Mouse (Mus musculus) cerebral cortex, adult 2 months (tissue): ENCODE results near the gene Krt16.

Experiments used
- WGBS: fragments of 180-500 bp; shearing (Covaris S2); methylation state at CpG from one replicate; pipeline ENCODE4 v1.1.7; 2018; 5-methylcytosine and 5-hydroxymethylcytosine counted together

Gene Krt16

DNA sequence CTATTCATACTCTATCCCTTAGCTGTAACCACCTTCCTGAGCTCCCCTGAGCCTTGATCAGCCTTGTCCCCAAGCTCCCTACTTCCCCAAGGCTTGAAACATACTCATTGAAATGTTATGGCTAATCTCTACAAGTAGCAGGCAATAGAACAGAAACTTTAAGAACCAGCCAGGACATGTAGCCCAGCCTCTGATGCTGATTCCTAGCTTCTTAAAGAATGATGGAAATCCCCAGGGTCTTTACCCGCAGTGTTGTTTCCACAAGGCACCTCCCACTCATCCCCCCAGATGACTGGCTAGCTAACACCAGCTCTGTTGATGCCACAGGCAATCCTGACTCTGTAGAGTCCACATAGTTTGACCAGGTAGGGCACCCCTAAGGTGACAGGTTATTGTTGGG lies 9.3 kb upstream of the Krt16 start:
- 83% methylated on average over 1 of the region's 1 CpGs for WGBS

DNA sequence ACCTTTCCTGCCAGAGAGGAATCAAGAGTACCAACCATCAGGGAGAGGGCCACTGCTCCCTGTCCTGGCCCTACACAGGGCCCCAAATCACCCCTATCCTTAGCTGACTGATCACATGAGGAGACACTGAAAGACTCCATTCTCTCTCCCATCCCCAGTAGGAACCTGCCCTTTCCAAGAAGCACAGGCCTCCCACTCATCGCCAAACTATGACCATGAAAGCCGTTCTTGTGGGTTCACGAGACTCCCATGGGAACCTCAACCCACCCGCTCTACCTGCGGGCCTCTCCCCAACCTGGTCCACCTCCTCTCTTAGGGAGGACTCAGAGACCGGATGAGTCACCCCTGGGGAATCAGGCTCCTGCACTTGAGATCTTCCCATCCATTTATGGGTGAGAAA lies 6.8 kb upstream of the Krt16 start:
- 91% methylated on average over 6 of the region's 6 CpGs for WGBS

GRCm38 (mm10) chr11:100254360-100255090 lies 5.8 kb upstream of the Krt16 start:
- 55% methylated on average over 5 of the region's 5 CpGs for WGBS

DNA sequence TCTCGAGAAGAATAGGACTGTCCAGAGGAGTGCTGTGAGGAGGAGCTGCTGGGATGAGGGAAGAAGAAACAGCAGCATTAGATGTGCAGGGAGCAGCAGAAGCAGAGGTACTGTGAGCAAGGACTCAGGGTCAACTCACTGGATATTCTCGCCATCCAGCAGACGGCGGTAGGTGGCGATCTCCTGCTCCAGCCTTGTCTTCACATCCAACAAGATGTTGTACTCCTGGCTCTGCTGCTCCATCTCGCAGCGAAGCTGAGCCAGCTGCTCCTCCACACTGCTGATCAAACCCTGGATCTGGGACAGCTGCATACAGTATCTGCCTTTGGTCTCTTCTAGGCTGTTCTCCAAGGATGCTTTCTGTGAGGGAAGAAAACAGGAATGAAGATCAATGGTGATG lies 2.2 kb downstream of the Krt16 start:
- WGBS: 60% methylated on average over 7 of the region's 7 CpGs

- WGBS: 90% methylated on average over 4 of the region's 4 CpGs
Observed at GRCm38 (mm10) chr11:100240272-100240671, 8.4 kb downstream of the Krt16 start.

DNA sequence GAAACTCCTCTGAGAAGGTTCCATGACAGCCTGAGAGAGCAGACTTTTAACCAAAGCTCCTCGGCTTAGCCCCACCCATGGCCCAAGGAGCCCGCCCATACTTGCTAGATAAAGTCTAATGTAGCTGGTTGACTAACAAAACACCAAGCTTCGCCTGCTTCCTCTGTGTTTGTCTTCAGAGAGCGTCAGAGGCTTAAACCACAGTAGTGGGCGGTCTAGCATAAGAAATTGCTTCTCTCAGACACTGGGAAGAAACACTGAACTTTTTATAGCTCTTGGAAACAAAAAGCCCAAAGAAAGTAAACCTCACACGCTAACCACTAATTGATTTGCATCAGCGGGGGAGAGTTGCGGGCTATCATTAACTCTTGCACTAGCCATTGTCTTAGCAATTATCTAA lies 27.0 kb downstream of the Krt16 start:
- WGBS: 33% methylated on average over 8 of the region's 8 CpGs

- 81% methylated on average over 4 of the region's 4 CpGs for WGBS
Observed at GRCm38 (mm10) chr11:100219304-100219703, 29.4 kb downstream of the Krt16 start.

- 77% methylated on average over 6 of the region's 6 CpGs for WGBS
Observed at GRCm38 (mm10) chr11:100208542-100208941, 40.2 kb downstream of the Krt16 start.

DNA sequence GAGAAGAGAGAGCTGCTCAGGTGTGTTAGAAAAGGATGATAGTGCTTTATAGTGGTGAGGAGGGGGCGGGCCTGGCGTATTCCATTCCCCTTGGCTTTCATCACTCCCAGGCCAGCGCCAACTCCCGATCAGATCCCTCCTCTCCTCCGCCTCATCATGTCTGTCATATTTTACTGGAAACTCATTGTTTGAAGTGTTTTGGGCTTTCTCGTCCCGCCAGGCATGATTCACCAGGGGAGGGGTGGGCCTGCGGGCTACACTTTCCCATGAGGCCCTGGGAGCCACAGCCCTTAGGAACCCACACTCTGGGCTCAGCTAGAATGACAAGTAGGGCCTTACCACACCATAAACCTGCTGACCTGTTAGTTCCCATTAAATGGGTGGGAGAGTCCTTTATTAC lies 41.2 kb downstream of the Krt16 start, which contains the start of gene Krt14:
TSS of gene Krt14 (minus strand) at position 51 of the 400 bp plus-strand sequence.
- 81% methylated on average over 8 of the region's 8 CpGs for whole genome bisulfite sequencing

- 56% methylated on average over 6 of the region's 6 CpGs for WGBS
Observed at GRCm38 (mm10) chr11:100203448-100203847, 45.3 kb downstream of the Krt16 start.

DNA sequence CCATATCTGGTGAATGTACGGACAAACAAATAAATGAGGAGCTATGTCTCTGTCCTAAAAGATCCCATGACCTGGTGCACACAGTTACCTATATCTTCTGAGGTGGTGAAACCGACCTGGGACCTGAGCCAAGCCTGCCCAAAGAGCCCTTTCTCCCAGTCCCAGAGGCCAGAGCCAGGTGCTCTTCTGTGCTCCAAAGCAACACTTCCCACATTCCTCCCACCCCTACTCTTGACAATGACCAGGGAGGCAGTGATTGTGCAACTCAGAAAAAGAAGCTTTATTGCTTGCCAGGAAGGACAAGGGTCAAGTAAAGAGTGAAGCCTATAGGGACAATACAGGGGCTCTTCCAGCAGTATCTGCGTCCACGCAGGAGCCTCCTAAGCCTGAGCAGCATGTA lies 45.8 kb downstream of the Krt16 start:
- WGBS: 84% methylated on average over 4 of the region's 4 CpGs

- WGBS: 53% methylated on average over 8 of the region's 8 CpGs
Observed at GRCm38 (mm10) chr11:100200104-100200820, 48.4 kb downstream of the Krt16 start.

DNA sequence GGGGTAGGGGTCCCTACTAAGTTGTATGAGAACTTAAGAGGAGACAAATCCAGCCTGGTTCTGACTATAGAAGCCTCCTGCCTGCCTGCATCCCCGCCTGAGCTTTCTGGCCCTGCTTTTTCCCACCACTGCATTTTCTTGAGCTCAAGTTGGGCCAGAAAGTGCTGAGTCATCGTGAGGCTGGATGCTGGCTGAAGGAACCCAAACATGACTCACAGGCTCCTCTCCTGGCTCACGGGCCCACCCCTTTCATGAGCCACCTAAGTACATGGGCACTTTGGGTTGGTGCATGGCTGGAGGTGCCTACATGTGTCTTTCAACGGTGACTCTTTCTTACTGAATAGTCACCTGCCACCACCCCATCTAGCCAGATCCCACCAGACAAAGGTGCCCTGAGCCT lies 50.0 kb downstream of the Krt16 start:
- 47% methylated on average over 4 of the region's 4 CpGs for WGBS
